ENCODE assay signal across 9 mouse cellular contexts in genomic region chr4:98436664-98437363, GRCm38 (mm10). TPM values are rescaled to one million over a fixed set of nuclear protein-coding genes. Genes with fewer than 3 reads are reported as not detected.
DNase-seq lines count a peak whose midpoint lies in the region; ATAC-seq and TF ChIP-seq lines count a peak whose summit lies in the region.
"Had no signal": no experiment of that assay in that cellular context is flagged by ENCODE, and none has a peak within 500 bp of the region (broad histone marks: within the 10 kb centered on the region; RNA-seq: fewer than 3 reads in every experiment).

No protein-coding gene starts in this region.

- ATAC-seq in liver, embryonic 16.5 days (ENCODE audit: low read depth): no peak
- ATAC-seq in midbrain, postnatal 0 days (ENCODE audit: low FRiP score): no peak

- H3K27me3 ChIP-seq in liver, embryonic 16.5 days (ENCODE audit: control insufficient read depth, insufficient read depth, low read depth, low read length): no peaks in the 10 kb centered on the region
- H3K27me3 ChIP-seq in splenic B cell, adult 2 months (ENCODE audit: control insufficient read depth, insufficient read depth, low read length, poor library complexity, severe bottlenecking): no peaks in the 10 kb centered on the region
- no peaks in the 10 kb centered on the region for H3K27me3 ChIP-seq in midbrain, postnatal 0 days (ENCODE audit: insufficient read depth, low read length)
- H3K27me3 ChIP-seq: lung, embryonic 15.5 days had no signal

- no peak for TF ChIP-seq POLR2A in cortical plate, adult 2 months (IDR thresholded peaks at IDR 0.05; ENCODE audit: extremely low read depth, insufficient read depth, low read length)

- H3K4me1 ChIP-seq in cortical plate, adult 2 months (ENCODE audit: control insufficient read depth, insufficient read depth, low read length): no peaks in the 10 kb centered on the region
- no peaks in the 10 kb centered on the region for H3K4me1 ChIP-seq in liver, embryonic 16.5 days (ENCODE audit: control insufficient read depth, low read depth, low read length)
- H3K4me1 ChIP-seq in midbrain, postnatal 0 days (ENCODE audit: insufficient read depth, low read length): no peaks in the 10 kb centered on the region
- H3K4me1 ChIP-seq: lung, embryonic 15.5 days had no signal

- DNase-seq in kidney, adult 9 months: peak; percentile 27
- no peak for DNase-seq in kidney, adult 18-20 months
- peak; percentile 83 for DNase-seq in splenic B cell, adult 2 months (ENCODE audit: low read depth, low spot score)
- DNase-seq in midbrain, postnatal 0 days (ENCODE audit: low spot score): no peak
- no peak for DNase-seq in right cerebral cortex, postnatal 36 days (ENCODE audit: low spot score in 2 of 2)
- DNase-seq in ovary, adult 18-20 months (ENCODE audit: low spot score): no peak

- TF ChIP-seq CTCF in cortical plate, adult 2 months (IDR thresholded peaks at IDR 0.05; ENCODE audit: extremely low read depth, insufficient read depth, low read length): no peak
- no peak for TF ChIP-seq CTCF in midbrain, postnatal 0 days (IDR thresholded peaks at IDR 0.05)

- WGBS in liver, embryonic 16.5 days (ENCODE audit: insufficient replicate concordance): 15% methylated on average over 12 of the region's 12 CpGs
- WGBS in midbrain, postnatal 0 days: 74% methylated on average over 12 of the region's 12 CpGs

- H3K27ac ChIP-seq in cortical plate, adult 2 months (ENCODE audit: insufficient read depth, low read length): no peak overlapping the region
- H3K27ac ChIP-seq in liver, embryonic 16.5 days (ENCODE audit: low read length): no peak overlapping the region
- no peak overlapping the region for H3K27ac ChIP-seq in midbrain, postnatal 0 days (ENCODE audit: low read depth, low read length)
- H3K27ac ChIP-seq: lung, embryonic 15.5 days had no signal

- peak overlapping the region; percentile 22 for H3K4me2 ChIP-seq in liver, embryonic 16.5 days (ENCODE audit: low read depth, low read length)
- H3K4me2 ChIP-seq in midbrain, postnatal 0 days (ENCODE audit: low read depth, low read length, poor library complexity, severe bottlenecking): no peak overlapping the region
- H3K4me2 ChIP-seq: lung, embryonic 15.5 days had no signal

- no peaks in the 10 kb centered on the region for H3K36me3 ChIP-seq in liver, embryonic 16.5 days (ENCODE audit: control insufficient read depth, insufficient read depth)
- H3K36me3 ChIP-seq in splenic B cell, adult 2 months (ENCODE audit: control insufficient read depth, insufficient read depth, low read length, poor library complexity, severe bottlenecking): no peaks in the 10 kb centered on the region
- H3K36me3 ChIP-seq in midbrain, postnatal 0 days (ENCODE audit: insufficient read depth, low read length): no peaks in the 10 kb centered on the region; the same call in 1 of the 2 replicates

- H3K9ac ChIP-seq in liver, embryonic 16.5 days (ENCODE audit: low read depth, low read length): no peak overlapping the region
- no peak overlapping the region for H3K9ac ChIP-seq in midbrain, postnatal 0 days (replicated peaks; ENCODE audit: low read length, poor library complexity, severe bottlenecking)
- H3K9ac ChIP-seq: lung, embryonic 15.5 days had no signal

- peak overlapping the region; percentile 11; the same call in 1 of the 2 replicates for H3K4me3 ChIP-seq in cortical plate, adult 2 months (ENCODE audit: insufficient read depth, low read length)
- H3K4me3 ChIP-seq in liver, embryonic 16.5 days (ENCODE audit: low read depth, low read length): peak overlapping the region; percentile 20
- no peak overlapping the region for H3K4me3 ChIP-seq in midbrain, postnatal 0 days (ENCODE audit: low read depth, low read length)
- H3K4me3 ChIP-seq: lung, embryonic 15.5 days had no signal

- H3K9me3 ChIP-seq in liver, embryonic 16.5 days (replicated peaks; ENCODE audit: control insufficient read depth, low read length): no peaks in the 10 kb centered on the region
- H3K9me3 ChIP-seq in midbrain, postnatal 0 days (ENCODE audit: low read length): no peaks in the 10 kb centered on the region
- H3K9me3 ChIP-seq: lung, embryonic 15.5 days had no signal

RNA-seq across cellular contexts. Expression of gene Patj, which starts 41.2 kb away (rescaled TPM):
- polyA plus RNA-seq in cortical plate, adult 2 months (2012; rRNA removed): 6.0 TPM in 2 replicates
- 2.1 and 3.3 TPM in 2 replicates for polyA plus RNA-seq in liver, embryonic 16.5 days (2015; fragmentation: Nextera tagmentation; extraction: Ambion mirVana)
- total RNA-seq in midbrain, postnatal 0 days (2014; rRNA removed): 16.9 and 74.8 TPM in 2 replicates
- polyA plus RNA-seq in midbrain, postnatal 0 days (2015; fragmentation: Nextera tagmentation; extraction: Ambion mirVana): 6.9 and 7.7 TPM in 2 replicates

RNA-seq across cellular contexts. Expression of gene Tm2d1, which starts 53.7 kb away (rescaled TPM):
- polyA plus RNA-seq in cortical plate, adult 2 months (2012; rRNA removed): 50.9 and 58.5 TPM in 2 replicates
- 28.6 TPM in 2 replicates for polyA plus RNA-seq in liver, embryonic 16.5 days (2015; fragmentation: Nextera tagmentation; extraction: Ambion mirVana)
- total RNA-seq in midbrain, postnatal 0 days (2014; rRNA removed): 61.1 and 68.4 TPM in 2 replicates
- 159 and 170 TPM in 2 replicates for polyA plus RNA-seq in midbrain, postnatal 0 days (2015; fragmentation: Nextera tagmentation; extraction: Ambion mirVana)

Comparison
In these comparisons a context has a peak if more than half of its experiments do, and no peak if none do; other contexts are left out.
1. DNase-seq: peak in kidney, adult 9 months (single experiment) and splenic B cell, adult 2 months (single experiment); none in kidney, adult 18-20 months (single experiment), midbrain, postnatal 0 days (single experiment), right cerebral cortex, postnatal 36 days (0 of 2) and ovary, adult 18-20 months (single experiment).